Mouse (Mus musculus) CH12.LX (cell line): ENCODE data around the gene Enah. TPM values are rescaled to one million over a fixed set of nuclear protein-coding genes. Genes with fewer than 3 reads are reported as not detected.

Source experiments
- DNase-seq: peaks from one replicate; pipeline ENCODE4 v3.0.0-alpha.2; 2013; ENCODE audit errors: extremely low read depth
- H3K27ac ChIP-seq: 2 replicates; pipeline ENCODE4 v1.5.1; 2012; ENCODE audit warnings: low read depth, mild to moderate bottlenecking, control low read depth, moderate library complexity; ENCODE audit not compliant: insufficient read depth
- H3K27me3 ChIP-seq: replicated peaks from 2 replicates; pipeline ENCODE3; 2012; ENCODE audit warnings: inconsistent platforms
- H3K36me3 ChIP-seq, 2 experiments: replicated peaks in 1 of 2; 2 replicates each; pipeline versions ENCODE3 to v1.6.1; 2012; ENCODE audit warnings: inconsistent platforms in 1 of 2, low read length in 1 of 2, mild to moderate bottlenecking in 1 of 2, mixed read lengths in 1 of 2, moderate library complexity in 1 of 2; ENCODE audit not compliant: control insufficient read depth in 1 of 2, insufficient read depth in 1 of 2
- H3K4me1 ChIP-seq, 2 experiments: 2 replicates each; pipeline ENCODE4 v1.6.1; 2012; ENCODE audit warnings: inconsistent platforms in 1 of 2, moderate library complexity in 1 of 2; ENCODE audit not compliant: insufficient read depth in 2 of 2, control insufficient read depth in 1 of 2
- H3K4me2 ChIP-seq: 2 replicates; pipeline ENCODE4 v1.6.1; 2012; ENCODE audit warnings: low read depth, mild to moderate bottlenecking, control low read depth; ENCODE audit not compliant: poor library complexity, insufficient read depth, severe bottlenecking
- H3K4me3 ChIP-seq, 3 experiments: fragments of 150-350 bp in 1 of 3; sonication (generic) in 1 of 3; replicated peaks in 1 of 3; 2 replicates each; pipeline versions ENCODE3 to v1.5.1; 2011 to 2012; ENCODE audit warnings: low read depth in 2 of 3, low read length in 2 of 3, mild to moderate bottlenecking in 2 of 3, moderate library complexity in 2 of 3, control low read depth in 1 of 3, improper control_type of control experiment in 1 of 3, inconsistent platforms in 1 of 3, mixed read lengths in 1 of 3; ENCODE audit not compliant: poor library complexity in 1 of 3
- H3K79me2 ChIP-seq: replicated peaks from 2 replicates; pipeline ENCODE4 v1.6.1; 2012; ENCODE audit warnings: mild to moderate bottlenecking, moderate library complexity; ENCODE audit not compliant: control insufficient read depth, poor library complexity, insufficient read depth, severe bottlenecking; ENCODE audit errors: extremely low read depth
- H3K9ac ChIP-seq: 2 replicates; pipeline ENCODE4 v1.6.1; 2012; ENCODE audit warnings: low read depth, mild to moderate bottlenecking, control low read depth, moderate library complexity; ENCODE audit not compliant: insufficient read depth
- H3K9me3 ChIP-seq: replicated peaks from 2 replicates; pipeline ENCODE3; 2012; ENCODE audit warnings: low read length, inconsistent platforms, mixed read lengths
- BHLHE40 ChIP-seq: IDR thresholded peaks from 2 replicates; pipeline ENCODE4 v1.6.1; 2011; ENCODE audit warnings: mild to moderate bottlenecking, low read depth, low read length, improper control_type of control experiment
- CHD1 ChIP-seq: IDR thresholded peaks from 2 replicates; pipeline ENCODE4 v1.6.1; 2012; ENCODE audit warnings: low read depth, low read length, improper control_type of control experiment, inconsistent platforms
- CHD2 ChIP-seq: IDR thresholded peaks from 2 replicates; pipeline ENCODE4 v1.6.1; 2011; ENCODE audit warnings: low read length, improper control_type of control experiment
- CTCF ChIP-seq, 2 experiments: IDR thresholded peaks in 1 of 2; conservative IDR thresholded peaks in 1 of 2; 2 replicates each; pipeline ENCODE4 v1.5.1; 2011 to 2012; ENCODE audit warnings: low read depth in 2 of 2, low read length in 2 of 2, improper control_type of control experiment in 1 of 2, inconsistent platforms in 1 of 2, mild to moderate bottlenecking in 1 of 2, moderate library complexity in 1 of 2
- E2F4 ChIP-seq: IDR thresholded peaks from 2 replicates; pipeline ENCODE4 v1.6.1; 2011; ENCODE audit warnings: low read depth, low read length, improper control_type of control experiment; ENCODE audit not compliant: insufficient replicate concordance
- ELF1 ChIP-seq: IDR thresholded peaks from 2 replicates; pipeline ENCODE4 v1.6.1; 2014; ENCODE audit warnings: low read depth, mild to moderate bottlenecking, inconsistent platforms, low read length, improper control_type of control experiment
- EP300 ChIP-seq: IDR thresholded peaks from 2 replicates; pipeline ENCODE4 v1.6.1; 2011; ENCODE audit warnings: low read length, improper control_type of control experiment
- ETS1 ChIP-seq: conservative IDR thresholded peaks from 2 replicates; pipeline ENCODE4 v1.6.1; 2012; ENCODE audit warnings: low read depth, mild to moderate bottlenecking, inconsistent platforms, low read length, improper control_type of control experiment, moderate library complexity
- HCFC1 ChIP-seq: IDR thresholded peaks from 2 replicates; pipeline ENCODE4 v1.6.1; 2012; ENCODE audit warnings: low read depth, mild to moderate bottlenecking, inconsistent platforms, low read length, improper control_type of control experiment
- IRF4 ChIP-seq: IDR thresholded peaks from 2 replicates; pipeline ENCODE4 v1.6.1; 2014; ENCODE audit warnings: low read depth, mild to moderate bottlenecking, inconsistent platforms, low read length, improper control_type of control experiment
- JUN ChIP-seq: IDR thresholded peaks from 2 replicates; pipeline ENCODE4 v1.6.1; 2011; ENCODE audit warnings: low read depth, mild to moderate bottlenecking, low read length, improper control_type of control experiment, moderate library complexity; ENCODE audit not compliant: insufficient read depth
- JUND ChIP-seq: conservative IDR thresholded peaks from 2 replicates; pipeline ENCODE4 v1.6.1; 2011; ENCODE audit warnings: low read depth, low read length, improper control_type of control experiment
- KAT2A ChIP-seq: IDR thresholded peaks from 2 replicates; pipeline ENCODE4 v1.6.1; 2012; ENCODE audit warnings: low read length, improper control_type of control experiment, inconsistent platforms; ENCODE audit not compliant: insufficient replicate concordance
- MAZ ChIP-seq: IDR thresholded peaks from 2 replicates; pipeline ENCODE4 v1.6.1; 2012; ENCODE audit warnings: low read depth, mild to moderate bottlenecking, inconsistent platforms, low read length, improper control_type of control experiment, moderate library complexity
- MEF2A ChIP-seq: IDR thresholded peaks from 2 replicates; pipeline ENCODE4 v1.6.1; 2014; ENCODE audit warnings: low read depth, mild to moderate bottlenecking, inconsistent platforms, low read length, improper control_type of control experiment, borderline replicate concordance
- MYC ChIP-seq: IDR thresholded peaks from 2 replicates; pipeline ENCODE4 v1.6.1; 2011; ENCODE audit warnings: low read depth, mild to moderate bottlenecking, improper control_type of control experiment, low read length
- NELFE ChIP-seq: IDR thresholded peaks from 2 replicates; pipeline ENCODE4 v1.6.1; 2011; ENCODE audit warnings: low read depth, low read length, improper control_type of control experiment
- NRF1 ChIP-seq: IDR thresholded peaks from 2 replicates; pipeline ENCODE4 v1.6.1; 2014; ENCODE audit warnings: low read depth, mild to moderate bottlenecking, inconsistent platforms, low read length, improper control_type of control experiment, moderate library complexity
- PAX5 ChIP-seq: IDR thresholded peaks from 2 replicates; pipeline ENCODE4 v1.6.1; 2012; ENCODE audit warnings: low read length, inconsistent platforms, mixed read lengths
- POLR2A ChIP-seq: IDR thresholded peaks from 2 replicates; pipeline ENCODE4 v1.6.1; 2011; ENCODE audit warnings: low read depth, mild to moderate bottlenecking, improper control_type of control experiment, low read length
- POLR2AphosphoS2 ChIP-seq: IDR thresholded peaks from 2 replicates; pipeline ENCODE4 v1.6.1; 2011; ENCODE audit warnings: low read depth, low read length, improper control_type of control experiment
- RAD21 ChIP-seq: IDR thresholded peaks from 2 replicates; pipeline ENCODE4 v1.6.1; 2011; ENCODE audit warnings: low read depth, mild to moderate bottlenecking, low read length, improper control_type of control experiment, moderate library complexity
- RCOR1 ChIP-seq: conservative IDR thresholded peaks from 2 replicates; pipeline ENCODE4 v1.6.1; 2012; ENCODE audit warnings: low read depth, mild to moderate bottlenecking, inconsistent platforms, low read length, improper control_type of control experiment
- SIN3A ChIP-seq: IDR thresholded peaks from 2 replicates; pipeline ENCODE4 v1.6.1; 2012; ENCODE audit warnings: low read length, improper control_type of control experiment, inconsistent platforms
- SMC3 ChIP-seq: IDR thresholded peaks from 2 replicates; pipeline ENCODE4 v1.6.1; 2011; ENCODE audit warnings: low read depth, low read length, improper control_type of control experiment
- TBP ChIP-seq: conservative IDR thresholded peaks from 2 replicates; pipeline ENCODE4 v1.6.1; 2011; ENCODE audit warnings: low read depth, low read length, improper control_type of control experiment
- TCF12 ChIP-seq: IDR thresholded peaks from 2 replicates; pipeline ENCODE4 v1.6.1; 2014; ENCODE audit warnings: low read depth, mild to moderate bottlenecking, inconsistent platforms, low read length, improper control_type of control experiment
- UBTF ChIP-seq: IDR thresholded peaks from 2 replicates; pipeline ENCODE4 v1.6.1; 2012; ENCODE audit warnings: low read depth, mild to moderate bottlenecking, inconsistent platforms, low read length, improper control_type of control experiment, moderate library complexity
- USF1 ChIP-seq: IDR thresholded peaks from 2 replicates; pipeline ENCODE4 v1.6.1; 2014; ENCODE audit warnings: low read depth, mild to moderate bottlenecking, inconsistent platforms, low read length, improper control_type of control experiment
- USF2 ChIP-seq: conservative IDR thresholded peaks from 2 replicates; pipeline ENCODE4 v1.6.1; 2011; ENCODE audit warnings: low read depth, low read length, improper control_type of control experiment
- ZC3H11A ChIP-seq: IDR thresholded peaks from 2 replicates; pipeline ENCODE4 v1.6.1; 2012; ENCODE audit warnings: low read depth, mild to moderate bottlenecking, inconsistent platforms, low read length, improper control_type of control experiment
- ZMIZ1 ChIP-seq: IDR thresholded peaks from 2 replicates; pipeline ENCODE4 v1.6.1; 2012; ENCODE audit warnings: low read depth, mild to moderate bottlenecking, inconsistent platforms, low read length, improper control_type of control experiment
- dilution Hi-C: fragments of 300-500 bp; cut with MboI; formaldehyde crosslinking; loops from 2 replicates; pipeline ENCODE4 v1.14.3; 2020; ENCODE audit warnings: low sequenced_read_pairs; ENCODE audit not compliant: extremely low pct_unique_long_range_greater_than_20kb, extremely low pct_ligation_motif_present
- in situ Hi-C: fragments of 300-500 bp; cut with MboI; formaldehyde crosslinking; loops from 3 replicates; pipeline ENCODE4 v1.14.3; 2019; ENCODE audit warnings: low sequenced_read_pairs, low pct_ligation_motif_present, low pct_unique_long_range_greater_than_20kb, mixed read lengths
- polyA plus RNA-seq: library from polyadenylated mRNA; unstranded; fragments of >175 nt; gene quantifications from 2 replicates; pipeline ENCODE4 v1.2.1, GENCODE M21; 2012; ENCODE audit warnings: low read depth; ENCODE audit not compliant: insufficient read length
- total RNA-seq, 2 experiments: library from RNA; depleted of rRNA; stranded (reverse); fragments of 300-350 nt in 1 of 2; fragments of >200 nt in 1 of 2; gene quantifications; 2 replicates each; pipeline ENCODE4 v1.2.3; 2012 to 2014

Gene Enah
- total and polyA plus RNA-seq, 3 experiments: 45.3 to 75.3 (median 72.6) TPM

- Histone ChIP-seq H3K36me3 (no peaks in the 10 kb centered on the region), H3K79me2 (no peaks in the 10 kb centered on the region), H3K9ac (no peak overlapping the region), H3K4me2 (0 out of 2 replicates have a peak overlapping the region, but pooled peaks have one; percentile 4), H3K4me1 (peaks cover 14 to 24% of the 10 kb centered on the region in 2 experiments), H3K4me3 (no peak overlapping the region)
- dilution Hi-C loops: no loop called here
- no peak for TF ChIP-seq EP300
- no peak for TF ChIP-seq NRF1
- peak; percentile 81 for TF ChIP-seq ELF1
- TF ChIP-seq, all 38 proteins: peak for 1
- Histone ChIP-seq H3K27ac (no peak overlapping the region), H3K27me3 (no peaks in the 10 kb centered on the region), H3K9me3 (no peaks in the 10 kb centered on the region)
- in situ Hi-C loops: loop anchor here (5.0 to 25.0 kb wide), 3 partner anchors 115 to 623 kb away; partner anchors contain the start of gene Capn2
- no peak for DNase-seq
Observed at GRCm38 (mm10) chr1:181889670-181890069, 130.1 kb downstream of the Enah start.

- H3K4me1 ChIP-seq: peaks cover 14 to 24% of the 10 kb centered on the region in 2 experiments
- in situ Hi-C loops: loop anchor here (5.0 to 25.0 kb wide), 2 partner anchors 228 to 624 kb away; partner anchors contain the start of gene Capn2
- H3K27ac ChIP-seq: peak overlapping the region; percentile 53; the same call in 1 of the 2 replicates
- no peak overlapping the region; the same call in 1 of the 2 replicates for H3K4me2 ChIP-seq
- no peak overlapping the region for H3K4me3 ChIP-seq
- dilution Hi-C loops: no loop called here
- H3K36me3 ChIP-seq: no peaks in the 10 kb centered on the region
- peak; percentile 85 for DNase-seq
- no peak overlapping the region for H3K9ac ChIP-seq
- no peaks in the 10 kb centered on the region for H3K9me3 ChIP-seq
- H3K79me2 ChIP-seq: no peaks in the 10 kb centered on the region
- H3K27me3 ChIP-seq: no peaks in the 10 kb centered on the region
- TF ChIP-seq SMC3: peak; percentile 100
- TF ChIP-seq RCOR1: 0 out of 2 replicates have a peak, but pooled peaks have one; percentile 76
- peak; percentile 86; the same call in 1 of the 2 replicates for TF ChIP-seq MAZ
- peak; percentile 100 for TF ChIP-seq ZC3H11A
- no peak for TF ChIP-seq USF2
- no peak for TF ChIP-seq ZMIZ1
- no peak for TF ChIP-seq TBP
- TF ChIP-seq POLR2AphosphoS2: no peak
- peak; percentile 94 to 100 for TF ChIP-seq CTCF (conservative IDR thresholded peaks at IDR 0.05 in 1 of 2, IDR thresholded peaks at IDR 0.05 in 1 of 2; ENCODE audit: low read depth in 2 of 2, low read length in 2 of 2)
- TF ChIP-seq KAT2A: no peak
- TF ChIP-seq ETS1: peak; percentile 21; the same call in 1 of the 2 replicates
- TF ChIP-seq NELFE: peak; percentile 98
- TF ChIP-seq ELF1: peak; percentile 65
- 0 out of 2 replicates have a peak, but pooled peaks have one; percentile 52 for TF ChIP-seq JUND
- peak; percentile 86 for TF ChIP-seq MEF2A
- peak; percentile 90 for TF ChIP-seq SIN3A
- no peak for TF ChIP-seq USF1
- TF ChIP-seq IRF4: peak; percentile 81
- no peak for TF ChIP-seq CHD1
- TF ChIP-seq POLR2A: no peak
- 0 out of 2 replicates have a peak, but pooled peaks have one; percentile 11 for TF ChIP-seq MYC
- TF ChIP-seq JUN: no peak
- TF ChIP-seq HCFC1: peak; percentile 56
- TF ChIP-seq UBTF: 0 out of 2 replicates have a peak, but pooled peaks have one; percentile 20
- no peak for TF ChIP-seq CHD2
- no peak; the same call in none of the 2 replicates for TF ChIP-seq RAD21
- TF ChIP-seq PAX5: no peak
- TF ChIP-seq TCF12: peak; percentile 85
- TF ChIP-seq E2F4: no peak; the same call in 1 of the 2 replicates
- peak; percentile 46 for TF ChIP-seq BHLHE40
Observed at GRCm38 (mm10) chr1:181888801-181889200, 131.0 kb downstream of the Enah start.
